ENCODE assay signal across 25 mouse cellular contexts in the genomic region with DNA sequence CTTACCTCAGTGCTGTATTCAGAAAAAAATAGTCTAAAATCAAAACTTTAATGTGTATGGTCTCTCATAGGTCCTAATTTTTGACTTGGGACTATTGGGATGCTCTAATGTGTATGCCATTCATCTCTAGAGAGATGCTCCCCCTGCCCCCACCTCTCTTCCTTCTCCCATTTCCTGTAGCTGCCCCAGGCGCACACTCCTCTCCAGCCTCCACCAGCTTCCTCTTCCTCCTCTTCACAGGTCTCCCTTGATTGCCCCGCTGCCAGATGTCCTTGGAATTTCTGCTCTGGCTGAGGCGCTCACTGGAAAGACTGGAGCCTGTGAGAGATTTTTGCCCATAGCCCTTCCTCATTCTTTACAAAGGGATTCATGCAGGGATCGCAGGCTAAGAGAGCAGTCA. TPM values are rescaled to one million over a fixed set of nuclear protein-coding genes. Genes with fewer than 3 reads are reported as not detected.
DNase-seq lines count a peak whose midpoint lies in the region; ATAC-seq lines count a peak whose summit lies in the region.
"Had no signal": no experiment of that assay in that cellular context is flagged by ENCODE, and none has a peak within 500 bp of the region (broad histone marks: within the 10 kb centered on the region; RNA-seq: fewer than 3 reads in every experiment).

No protein-coding gene starts in this region.

- ATAC-seq in kidney, embryonic 14.5 days (ENCODE audit: low FRiP score, low TSS enrichment) = no peak
- ATAC-seq in lung, embryonic 16.5 days (ENCODE audit: low read depth) = no peak
- ATAC-seq: forebrain, embryonic 16.5 days; inflammation-experienced regulatory T-cells, adult 6 months; liver, embryonic 12.5 days; liver, postnatal 0 days had no signal

- no peaks in the 10 kb centered on the region for H3K36me3 ChIP-seq in kidney, embryonic 14.5 days (ENCODE audit: control insufficient read depth, insufficient read depth, low read length)
- H3K36me3 ChIP-seq in lung, embryonic 16.5 days (ENCODE audit: control insufficient read depth, insufficient read depth, low read length) = no peaks in the 10 kb centered on the region
- H3K36me3 ChIP-seq: G1E; heart, embryonic 13.5 days; liver, embryonic 12.5 days; neural tube, embryonic 15.5 days had no signal

- H3K4me3 ChIP-seq in kidney, embryonic 14.5 days (ENCODE audit: low read length) = no peak overlapping the region
- no peak overlapping the region for H3K4me3 ChIP-seq in lung, embryonic 16.5 days (ENCODE audit: low read length)
- H3K4me3 ChIP-seq: erythroblast, embryonic 14.5 days; heart, embryonic 13.5 days; liver, embryonic 12.5 days; neural tube, embryonic 15.5 days had no signal

- H3K27ac ChIP-seq in kidney, embryonic 14.5 days (ENCODE audit: low read depth, low read length) = no peak overlapping the region
- peak overlapping the region; percentile 9; the same call in 1 of the 2 replicates for H3K27ac ChIP-seq in lung, embryonic 16.5 days (ENCODE audit: low read length)
- H3K27ac ChIP-seq: heart, embryonic 13.5 days; hindbrain, embryonic 14.5 days; liver, embryonic 12.5 days; neural tube, embryonic 15.5 days had no signal

- H3K4me2 ChIP-seq in kidney, embryonic 14.5 days (replicated peaks; ENCODE audit: low read depth, low read length) = no peak overlapping the region
- no peak overlapping the region for H3K4me2 ChIP-seq in lung, embryonic 16.5 days (ENCODE audit: low read depth, low read length)
- H3K4me2 ChIP-seq: heart, embryonic 13.5 days; hindbrain, embryonic 14.5 days; liver, embryonic 12.5 days; neural tube, embryonic 15.5 days had no signal

- peaks cover 16% of the 10 kb centered on the region; the same call in 1 of the 2 replicates for H3K27me3 ChIP-seq in kidney, embryonic 14.5 days (ENCODE audit: control insufficient read depth, insufficient read depth, low read length)
- no peaks in the 10 kb centered on the region for H3K27me3 ChIP-seq in lung, embryonic 16.5 days (ENCODE audit: control insufficient read depth, insufficient read depth, low read depth, low read length)

- H3K9ac ChIP-seq in kidney, embryonic 14.5 days (ENCODE audit: low read depth, low read length) = no peak overlapping the region
- no peak overlapping the region for H3K9ac ChIP-seq in lung, embryonic 16.5 days (ENCODE audit: low read length)
- H3K9ac ChIP-seq: heart, embryonic 13.5 days; hindbrain, embryonic 14.5 days; liver, embryonic 12.5 days; liver, postnatal 0 days; neural tube, embryonic 15.5 days had no signal

- WGBS in kidney, embryonic 14.5 days = 51% methylated on average over 4 of the region's 4 CpGs
- 35% methylated on average over 4 of the region's 4 CpGs for WGBS in lung, embryonic 16.5 days

- H3K9me3 ChIP-seq in kidney, embryonic 14.5 days (ENCODE audit: control insufficient read depth, low read length) = no peaks in the 10 kb centered on the region
- H3K9me3 ChIP-seq in lung, embryonic 16.5 days (ENCODE audit: control insufficient read depth, low read length) = no peaks in the 10 kb centered on the region
- H3K9me3 ChIP-seq: heart, embryonic 13.5 days; liver, embryonic 12.5 days; neural tube, embryonic 15.5 days had no signal

- DNase-seq in embryo, embryonic 10.5 days (ENCODE audit: low spot score) = peak; percentile 19
- DNase-seq in embryo, embryonic 10 days (ENCODE audit: low spot score) = no peak
- peak; percentile 28 for DNase-seq in kidney, adult 9 months
- no peak for DNase-seq in lung, postnatal 10 days
- DNase-seq in yolk sac, embryonic 10.5 days (ENCODE audit: low spot score) = peak; percentile 17
- DNase-seq in thymus, postnatal 4 days = no peak
- DNase-seq: adrenal gland, postnatal 14 days; cerebellum, adult 11-12 months; cerebellum, adult 9-11 months; heart, postnatal 10 days; layer of hippocampus, postnatal 36 days; left cerebral cortex, postnatal 4 days; liver, postnatal 0 days; midbrain, embryonic 14.5 days; right cerebral cortex, postnatal 14 days had no signal

- H3K4me1 ChIP-seq in kidney, embryonic 14.5 days (ENCODE audit: control insufficient read depth, insufficient read depth, low read length) = peaks cover 4% of the 10 kb centered on the region; the same call in 1 of the 2 replicates
- H3K4me1 ChIP-seq in lung, embryonic 16.5 days (replicated peaks; ENCODE audit: control insufficient read depth, insufficient read depth, low read length) = peaks cover 14% of the 10 kb centered on the region

RNA-seq across cellular contexts. Expression of gene Irx3, which starts 20.9 kb away (rescaled TPM):
- 11.8 and 13.7 TPM in 2 replicates for polyA plus RNA-seq in kidney, embryonic 14.5 days (2014; fragmentation: Nextera tagmentation; extraction: Ambion mirVana)
- polyA plus RNA-seq in lung, embryonic 16.5 days (2015; fragmentation: Nextera tagmentation; extraction: Ambion mirVana) = 20.7 and 24.8 TPM in 2 replicates
- polyA plus RNA-seq: erythroblast, embryonic 14.5 days; G1E; inflammation-experienced regulatory T-cells, adult 6 months; liver, postnatal 0 days had no signal

Comparison
In these comparisons a context has a peak if more than half of its experiments do, and no peak if none do; other contexts are left out.
1. DNase-seq: peak in embryo, embryonic 10.5 days (single experiment), kidney, adult 9 months (single experiment) and yolk sac, embryonic 10.5 days (single experiment); none in embryo, embryonic 10 days (single experiment), lung, postnatal 10 days (single experiment) and thymus, postnatal 4 days (single experiment).